Mouse (Mus musculus) ES-Bruce4 (cell line): ENCODE measurements around the gene Nfam1. TPM values are rescaled to one million over a fixed set of nuclear protein-coding genes. Genes with fewer than 3 reads are reported as not detected.

Experiments
- H3K27ac ChIP-seq: 2 replicates; pipeline ENCODE4 v1.5.1; 2012; ENCODE audit warnings: low read length, inconsistent platforms; ENCODE audit not compliant: insufficient read depth
- H3K27me3 ChIP-seq: 2 replicates; pipeline ENCODE4 v1.6.1; 2012; ENCODE audit warnings: mild to moderate bottlenecking, low read length, inconsistent platforms; ENCODE audit not compliant: control insufficient read depth, poor library complexity, insufficient read depth, severe bottlenecking
- H3K36me3 ChIP-seq: 2 replicates; pipeline ENCODE4 v1.6.1; 2012; ENCODE audit warnings: inconsistent platforms, mild to moderate bottlenecking, low read length, moderate library complexity; ENCODE audit not compliant: control insufficient read depth, poor library complexity, insufficient read depth, severe bottlenecking
- H3K4me1 ChIP-seq: one replicate; pipeline ENCODE4 v1.8.1; 2011; ENCODE audit warnings: low read length; ENCODE audit not compliant: control insufficient read depth, insufficient read depth
- H3K4me3 ChIP-seq: 2 replicates; pipeline ENCODE4 v1.5.1; 2011; ENCODE audit warnings: low read depth, mild to moderate bottlenecking, low read length
- H3K9ac ChIP-seq: 2 replicates; pipeline ENCODE4 v1.6.1; 2012; ENCODE audit warnings: low read depth, mild to moderate bottlenecking, inconsistent platforms; ENCODE audit not compliant: poor library complexity, severe bottlenecking
- H3K9me3 ChIP-seq: replicated peaks from 2 replicates; pipeline ENCODE4 v1.6.1; 2012; ENCODE audit warnings: mild to moderate bottlenecking, low read length, inconsistent platforms; ENCODE audit not compliant: control insufficient read depth, poor library complexity, insufficient read depth, severe bottlenecking
- CTCF ChIP-seq: IDR thresholded peaks from one replicate; pipeline ENCODE4 v1.8.1; 2011; ENCODE audit warnings: low read depth, low read length
- EP300 ChIP-seq: IDR thresholded peaks from 2 replicates; pipeline ENCODE4 v1.6.1; 2011; ENCODE audit warnings: low read depth, low read length; ENCODE audit not compliant: insufficient read depth
- POLR2A ChIP-seq: IDR thresholded peaks from one replicate; pipeline ENCODE4 v1.8.1; 2011; ENCODE audit warnings: low read length; ENCODE audit not compliant: insufficient read depth
- polyA plus RNA-seq: library from polyadenylated mRNA; stranded (reverse); fragments of >200 nt; gene quantifications from 2 replicates; pipeline ENCODE4 v1.2.4, GENCODE M21; 2011; ENCODE audit warnings: low read depth; ENCODE audit not compliant: missing spikeins, insufficient read depth, insufficient read length

The Nfam1 gene
- polyA plus RNA-seq, 1 experiment: 3.3 TPM

DNA sequence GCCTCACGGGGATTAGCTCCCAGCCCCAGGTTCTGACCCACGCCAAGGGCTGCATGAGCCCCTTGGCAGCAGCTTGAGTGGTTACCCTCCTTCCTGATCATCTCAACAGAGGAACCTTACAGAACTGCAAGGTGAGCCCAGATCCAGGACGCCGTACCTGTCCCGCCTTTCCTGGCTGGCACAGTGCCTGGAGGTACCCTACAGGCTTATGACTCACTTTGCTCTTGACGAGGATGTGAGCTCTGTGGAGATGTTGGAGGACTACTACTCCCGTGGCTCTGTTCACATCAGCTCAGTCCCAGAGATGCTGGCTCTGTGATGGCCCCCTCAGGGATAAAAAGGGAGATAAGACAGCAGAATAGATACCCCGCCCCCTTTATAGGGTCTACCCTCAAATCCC lies 77.8 kb downstream of the Nfam1 start:
- Histone ChIP-seq H3K36me3 (no peaks in the 10 kb centered on the region), H3K27me3 (no peaks in the 10 kb centered on the region), H3K27ac (no peak overlapping the region), H3K9ac (no peak overlapping the region), H3K4me1 (peaks cover 4% of the 10 kb centered on the region), H3K4me3 (no peak overlapping the region), H3K9me3 (no peaks in the 10 kb centered on the region)
- TF ChIP-seq POLR2A (no peak), CTCF (no peak), EP300 (no peak)

- no peaks in the 10 kb centered on the region for H3K36me3 ChIP-seq
- no peak overlapping the region for H3K4me3 ChIP-seq
- H3K4me1 ChIP-seq: peaks cover 4% of the 10 kb centered on the region
- H3K9ac ChIP-seq: no peak overlapping the region
- no peaks in the 10 kb centered on the region for H3K9me3 ChIP-seq
- no peaks in the 10 kb centered on the region for H3K27me3 ChIP-seq
- no peak overlapping the region for H3K27ac ChIP-seq
- no peak for TF ChIP-seq EP300
Measured at GRCm38 (mm10) chr15:82954034-82954433, 79.1 kb downstream of the Nfam1 start.

- peaks cover 4% of the 10 kb centered on the region for H3K4me1 ChIP-seq
- no peak overlapping the region for H3K9ac ChIP-seq
- TF ChIP-seq CTCF (no peak), POLR2A (no peak), EP300 (no peak)
- no peak overlapping the region for H3K4me3 ChIP-seq
- no peaks in the 10 kb centered on the region for H3K36me3 ChIP-seq
- no peak overlapping the region for H3K27ac ChIP-seq
- H3K9me3 ChIP-seq: no peaks in the 10 kb centered on the region
- H3K27me3 ChIP-seq: no peaks in the 10 kb centered on the region
Measured at GRCm38 (mm10) chr15:82953096-82953495, 80.0 kb downstream of the Nfam1 start.

GRCm38 (mm10) chr15:82952292-82952705 lies 80.8 kb downstream of the Nfam1 start:
- Histone ChIP-seq H3K4me3 (no peak overlapping the region), H3K27ac (no peak overlapping the region), H3K9me3 (no peaks in the 10 kb centered on the region), H3K9ac (no peak overlapping the region), H3K4me1 (peaks cover 2% of the 10 kb centered on the region), H3K36me3 (no peaks in the 10 kb centered on the region), H3K27me3 (no peaks in the 10 kb centered on the region)
- TF ChIP-seq EP300: no peak
- no peak for TF ChIP-seq POLR2A
- no peak for TF ChIP-seq CTCF

DNA sequence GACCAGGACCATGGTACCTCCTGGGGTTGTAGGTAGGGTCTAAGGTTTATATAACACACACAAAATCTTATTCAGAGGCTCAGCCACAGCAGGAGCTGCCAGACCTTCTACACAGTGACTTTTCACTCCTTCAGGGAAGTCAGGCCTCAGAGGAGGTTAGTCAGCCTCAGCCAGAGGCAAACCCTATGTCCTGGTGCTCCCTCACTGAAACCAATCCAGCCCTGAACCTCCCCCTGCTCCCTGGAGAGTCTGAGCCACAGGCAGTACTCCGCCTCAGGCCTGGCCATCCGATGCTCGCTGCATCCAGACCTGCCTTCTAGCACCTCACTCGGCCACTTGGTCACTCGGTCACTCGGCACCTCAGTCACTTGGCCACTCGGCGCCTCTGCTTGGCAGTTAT lies 82.9 kb downstream of the Nfam1 start:
- H3K9me3 ChIP-seq: no peaks in the 10 kb centered on the region
- TF ChIP-seq EP300 (no peak), POLR2A (no peak), CTCF (no peak)
- no peak overlapping the region for H3K27ac ChIP-seq
- no peak overlapping the region for H3K9ac ChIP-seq
- H3K4me3 ChIP-seq: no peak overlapping the region
- H3K4me1 ChIP-seq: peaks cover 2% of the 10 kb centered on the region
- H3K27me3 ChIP-seq: no peaks in the 10 kb centered on the region
- no peaks in the 10 kb centered on the region for H3K36me3 ChIP-seq

GRCm38 (mm10) chr15:82947431-82947830 lies 85.7 kb downstream of the Nfam1 start:
- H3K4me3 ChIP-seq: no peak overlapping the region
- no peaks in the 10 kb centered on the region for H3K36me3 ChIP-seq
- no peaks in the 10 kb centered on the region for H3K4me1 ChIP-seq
- H3K9ac ChIP-seq: no peak overlapping the region
- no peak overlapping the region for H3K27ac ChIP-seq
- no peaks in the 10 kb centered on the region for H3K27me3 ChIP-seq
- TF ChIP-seq POLR2A (no peak), CTCF (no peak), EP300 (no peak)
- H3K9me3 ChIP-seq: no peaks in the 10 kb centered on the region
